Mouse (Mus musculus) spleen, adult 12 weeks (tissue): ENCODE measurements around the gene Vwa7.

ENCODE experiments used
- DNase-seq: peaks from one replicate; pipeline ENCODE4 v3.0.0; 2022; ENCODE audit warnings: low spot score

Vwa7 gene

DNA sequence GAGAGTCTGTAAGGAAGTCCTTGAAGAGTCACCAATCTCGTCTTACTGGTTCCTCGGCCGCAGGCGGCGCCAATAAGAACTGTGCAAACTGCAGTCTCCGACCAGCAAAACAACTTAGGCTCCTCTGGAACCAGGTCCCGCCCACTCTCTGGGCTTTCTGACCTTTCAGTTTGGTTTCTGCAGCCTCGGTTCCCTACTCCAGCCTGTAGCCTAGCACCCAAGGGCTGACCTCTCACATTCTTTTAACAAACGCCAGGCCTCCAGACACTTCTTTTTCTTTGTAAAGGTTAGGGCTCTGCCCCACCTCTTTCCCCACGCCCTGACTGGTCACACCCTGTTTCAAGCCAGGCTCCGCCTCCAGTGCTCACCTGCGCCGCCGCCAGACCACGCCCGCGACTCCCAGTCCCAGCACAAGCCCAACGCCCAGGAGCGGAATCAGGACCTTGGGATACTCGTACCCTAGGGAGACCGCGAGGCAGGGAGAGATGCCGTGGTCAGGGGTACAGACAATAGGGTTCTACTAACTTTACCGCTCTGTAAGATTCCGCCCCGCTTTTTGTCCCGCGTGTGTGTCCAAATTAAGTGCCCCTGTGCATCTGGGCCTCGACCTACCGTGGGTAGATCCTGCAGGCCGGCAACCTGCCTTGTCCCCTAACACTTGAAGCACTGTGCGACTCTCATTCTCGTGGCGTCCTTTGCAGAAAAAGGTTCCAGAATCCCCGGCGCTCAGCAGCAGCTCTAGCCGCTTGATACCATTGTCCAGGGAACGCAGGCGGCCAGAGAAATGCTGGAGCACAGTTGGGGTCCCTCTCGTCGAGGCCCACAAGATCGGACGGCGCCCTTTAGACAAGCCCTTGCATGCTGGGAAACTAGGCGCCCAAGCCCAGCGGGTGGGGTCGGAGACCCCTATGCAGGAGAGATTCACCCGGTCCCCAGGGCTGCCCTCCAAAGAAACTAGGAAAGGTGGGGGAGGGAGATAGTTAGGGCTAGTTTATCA is 48.9 kb downstream of the Vwa7 start, which contains the start of gene Ly6g6c:
TSS of gene Ly6g6c (plus strand) at position 438 of the 997 bp plus-strand sequence.
- no peak for DNase-seq

DNA sequence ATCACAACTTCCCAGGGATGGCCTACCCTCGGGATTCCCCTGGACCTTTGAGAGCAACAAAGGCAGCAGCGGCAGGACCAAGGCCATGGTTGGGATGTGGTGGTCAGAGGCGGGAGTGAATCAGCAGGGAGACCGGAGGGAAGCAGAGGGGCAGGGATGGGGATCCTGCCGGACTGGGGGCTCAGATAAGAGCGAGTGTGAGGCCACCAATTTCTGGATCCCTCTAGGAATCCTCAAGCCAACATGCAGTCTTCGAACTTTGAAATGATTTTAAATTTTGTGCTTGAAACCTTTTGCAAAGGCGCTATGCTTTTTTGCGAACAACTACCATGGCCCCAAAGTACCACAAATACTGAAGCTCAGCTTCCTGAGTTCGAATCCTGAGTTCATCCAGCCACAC is 49.7 kb downstream of the Vwa7 start, which contains the start of gene Mpig6b:
TSS of gene Mpig6b (minus strand) at position 101 of the 400 bp plus-strand sequence.
- no peak for DNase-seq

GRCm38 (mm10) chr17:35068213-35068914 is 52.0 kb downstream of the Vwa7 start:
- DNase-seq, result no peak

DNA sequence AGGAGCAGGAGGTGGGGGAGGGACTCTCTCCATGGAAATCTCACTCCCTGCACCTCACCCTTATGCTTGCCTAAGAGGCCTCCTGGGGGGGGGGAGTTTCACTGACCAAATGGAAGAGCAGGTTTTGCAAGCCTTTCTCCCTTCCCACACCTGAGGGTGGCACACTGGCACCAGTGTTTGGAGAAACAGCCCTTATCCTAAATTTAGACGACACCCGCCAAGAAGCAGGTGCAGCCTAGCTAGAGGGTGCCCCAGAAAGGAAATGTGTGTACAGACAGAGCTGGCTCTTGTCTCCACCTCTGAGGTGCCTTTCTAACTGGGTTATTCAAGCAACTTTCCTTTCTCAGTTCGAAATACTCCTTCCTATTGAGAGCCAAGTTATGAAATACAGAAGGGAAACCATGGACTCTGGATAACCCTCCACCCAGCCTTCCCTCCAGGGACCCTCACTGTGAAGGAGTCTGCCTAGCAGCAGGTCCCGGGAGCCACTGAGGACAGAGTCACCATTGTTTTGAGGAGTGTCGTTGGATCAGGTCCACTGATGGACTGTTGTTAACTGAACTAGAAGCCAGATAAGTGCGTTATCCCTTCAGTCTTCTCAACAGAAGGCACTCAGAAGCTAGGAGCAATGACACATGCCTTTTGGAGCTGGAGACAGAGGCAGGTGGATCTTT is 54.3 kb downstream of the Vwa7 start:
- DNase-seq, result no peak

- DNase-seq, result no peak
These were observed 55.1 kb downstream of the Vwa7 start for GRCm38 (mm10) chr17:35071454-35071853.

DNA sequence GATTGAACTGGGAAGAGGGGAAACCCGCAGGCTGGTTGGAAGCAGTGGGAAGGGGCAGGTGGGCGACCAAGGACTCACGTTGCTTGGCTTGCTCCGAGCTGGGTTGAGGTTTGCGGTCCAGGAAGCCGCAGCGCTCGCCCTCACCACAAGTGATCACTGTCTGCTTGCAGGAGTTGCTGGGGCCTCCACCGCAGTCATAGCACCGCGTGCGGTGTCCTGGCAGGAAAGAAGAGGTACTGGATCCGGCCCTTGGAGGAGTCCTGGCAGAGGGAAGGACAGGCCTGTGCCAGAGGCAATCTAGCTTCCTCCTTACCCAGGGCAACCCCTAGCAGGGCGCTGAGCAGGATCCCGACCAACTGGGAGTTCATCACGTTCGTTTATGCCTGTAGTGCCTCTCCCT is 57.7 kb downstream of the Vwa7 start:
- DNase-seq, result no peak
